Comparison of ENCODE assay signal across 18 mouse cellular contexts in the genomic region with DNA sequence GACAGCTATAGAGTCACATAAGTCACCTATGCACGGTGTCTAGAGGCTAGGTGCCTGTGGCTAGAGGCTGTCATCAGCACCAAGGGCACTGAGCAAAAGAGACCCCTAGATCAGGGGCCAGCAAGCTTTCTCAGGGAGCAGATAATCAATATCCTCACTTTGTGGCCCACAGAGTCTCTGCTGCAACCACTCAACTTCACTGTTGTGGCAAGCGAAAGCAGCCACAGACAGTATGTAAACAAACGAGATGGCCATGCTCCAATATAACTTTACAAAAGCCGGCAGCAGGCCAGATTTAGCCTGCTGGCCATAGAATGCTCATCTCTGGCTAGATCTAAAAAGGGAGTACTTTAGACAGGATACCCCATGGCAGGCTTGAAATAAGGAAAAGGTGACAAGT.
A peak's percentile ranks its signal among the peaks of the same experiment; 100 is the strongest.
DNase-seq lines count a peak whose midpoint lies in the region; ATAC-seq and TF ChIP-seq lines count a peak whose summit lies in the region.
"Had no signal": no experiment of that assay in that cellular context is flagged by ENCODE, and none has a peak within 500 bp of the region (broad histone marks: within the 10 kb centered on the region; RNA-seq: fewer than 3 reads in every experiment).

No protein-coding gene starts in this region.

- H3K27me3 ChIP-seq in heart, postnatal 0 days (ENCODE audit: control insufficient read depth, insufficient read depth, low read length) = no peaks in the 10 kb centered on the region
- H3K27me3 ChIP-seq in liver, postnatal 0 days (ENCODE audit: insufficient read depth, low read length) = no peaks in the 10 kb centered on the region
- no peaks in the 10 kb centered on the region for H3K27me3 ChIP-seq in liver, embryonic 12.5 days (replicated peaks)
- H3K27me3 ChIP-seq: forebrain, embryonic 13.5 days; heart, embryonic 13.5 days; hindbrain, embryonic 13.5 days had no signal

- no peak for TF ChIP-seq CTCF in heart, postnatal 0 days (IDR thresholded peaks at IDR 0.05; ENCODE audit: low read depth)
- TF ChIP-seq CTCF in liver, postnatal 0 days (IDR thresholded peaks at IDR 0.05; ENCODE audit: low read depth) = no peak

- no peak overlapping the region for H3K4me3 ChIP-seq in heart, postnatal 0 days (ENCODE audit: low read depth, low read length)
- no peak overlapping the region for H3K4me3 ChIP-seq in liver, postnatal 0 days (ENCODE audit: low read depth, low read length)
- H3K4me3 ChIP-seq in liver, embryonic 12.5 days = no peak overlapping the region
- H3K4me3 ChIP-seq: embryonic facial prominence, embryonic 10.5 days; forebrain, embryonic 13.5 days; heart, embryonic 13.5 days; hindbrain, embryonic 13.5 days had no signal

- no peak overlapping the region for H3K9ac ChIP-seq in heart, postnatal 0 days (replicated peaks; ENCODE audit: low read depth, low read length)
- no peak overlapping the region for H3K9ac ChIP-seq in liver, postnatal 0 days (replicated peaks)
- H3K9ac ChIP-seq in liver, embryonic 12.5 days = no peak overlapping the region
- H3K9ac ChIP-seq: forebrain, embryonic 13.5 days; forebrain, postnatal 0 days; heart, embryonic 13.5 days; hindbrain, embryonic 13.5 days had no signal

- no peak for TF ChIP-seq EP300 in heart, postnatal 0 days (IDR thresholded peaks at IDR 0.05; ENCODE audit: low read depth)
- TF ChIP-seq EP300 in liver, postnatal 0 days (IDR thresholded peaks at IDR 0.05; ENCODE audit: low read depth) = no peak

- peaks cover 17% of the 10 kb centered on the region; the same call in 1 of the 2 replicates for H3K4me1 ChIP-seq in heart, postnatal 0 days (ENCODE audit: control insufficient read depth, insufficient read depth)
- no peaks in the 10 kb centered on the region; the same call in 1 of the 2 replicates for H3K4me1 ChIP-seq in liver, postnatal 0 days (ENCODE audit: insufficient read depth)
- no peaks in the 10 kb centered on the region for H3K4me1 ChIP-seq in liver, embryonic 12.5 days
- H3K4me1 ChIP-seq: embryonic facial prominence, embryonic 10.5 days; forebrain, embryonic 13.5 days; hindbrain, embryonic 13.5 days had no signal

- ATAC-seq in heart, postnatal 0 days (ENCODE audit: insufficient read depth, low read depth) = no peak
- ATAC-seq in liver, postnatal 0 days = peak; percentile 64; the same call in 1 of the 2 replicates
- no peak for ATAC-seq in liver, embryonic 12.5 days
- ATAC-seq: forebrain, embryonic 13.5 days; forebrain, postnatal 0 days; hindbrain, postnatal 0 days had no signal

- WGBS in heart, postnatal 0 days = 43% methylated on average over 4 of the region's 4 CpGs
- 52% methylated on average over 4 of the region's 4 CpGs for WGBS in liver, postnatal 0 days (ENCODE audit: insufficient replicate concordance)
- 59% methylated on average over 4 of the region's 4 CpGs for WGBS in liver, embryonic 12.5 days (ENCODE audit: insufficient replicate concordance)

- no peaks in the 10 kb centered on the region for H3K36me3 ChIP-seq in heart, postnatal 0 days (replicated peaks; ENCODE audit: control insufficient read depth, insufficient read depth, low read length)
- H3K36me3 ChIP-seq in liver, postnatal 0 days (replicated peaks; ENCODE audit: insufficient read depth, low read length) = no peaks in the 10 kb centered on the region
- no peaks in the 10 kb centered on the region for H3K36me3 ChIP-seq in liver, embryonic 12.5 days
- H3K36me3 ChIP-seq: embryonic facial prominence, embryonic 10.5 days; heart, embryonic 13.5 days; hindbrain, embryonic 13.5 days had no signal

- H3K9me3 ChIP-seq in heart, postnatal 0 days (replicated peaks; ENCODE audit: control insufficient read depth, low read length) = no peaks in the 10 kb centered on the region
- H3K9me3 ChIP-seq in liver, postnatal 0 days (ENCODE audit: low read length) = no peaks in the 10 kb centered on the region
- H3K9me3 ChIP-seq in liver, embryonic 12.5 days (replicated peaks) = no peaks in the 10 kb centered on the region
- H3K9me3 ChIP-seq: embryonic facial prominence, embryonic 10.5 days; forebrain, embryonic 13.5 days; heart, embryonic 13.5 days; hindbrain, embryonic 13.5 days had no signal

- no peak overlapping the region for H3K4me2 ChIP-seq in heart, postnatal 0 days (ENCODE audit: low read depth, low read length)
- no peak overlapping the region for H3K4me2 ChIP-seq in liver, postnatal 0 days (ENCODE audit: low read depth, low read length)
- no peak overlapping the region for H3K4me2 ChIP-seq in liver, embryonic 12.5 days
- H3K4me2 ChIP-seq: forebrain, embryonic 13.5 days; heart, embryonic 13.5 days; hindbrain, embryonic 13.5 days had no signal

- no peak for DNase-seq in heart, postnatal 0 days (ENCODE audit: low spot score)
- no peak for DNase-seq in heart, postnatal 4 days
- DNase-seq in liver, postnatal 0 days = peak; percentile 31
- DNase-seq in lung, postnatal 10 days = peak; percentile 27
- DNase-seq in lung, postnatal 36 days = no peak
- no peak for DNase-seq in right cerebral cortex, postnatal 10 days (ENCODE audit: low spot score in 2 of 2)
- DNase-seq: adrenal gland, adult 8-10 months; adrenal gland, postnatal 36 days; cerebellum, adult 2 months; cerebellum, postnatal 10 days; forebrain, postnatal 0 days; gastrocnemius, postnatal 25 days had no signal

- H3K27ac ChIP-seq in heart, postnatal 0 days (ENCODE audit: low read depth) = 0 out of 2 replicates have a peak overlapping the region, but pooled peaks have one; percentile 7
- H3K27ac ChIP-seq in liver, postnatal 0 days (ENCODE audit: low read depth) = no peak overlapping the region
- no peak overlapping the region for H3K27ac ChIP-seq in liver, embryonic 12.5 days
- H3K27ac ChIP-seq: embryonic facial prominence, embryonic 10.5 days; forebrain, embryonic 13.5 days; heart, embryonic 13.5 days; hindbrain, embryonic 13.5 days; hindbrain, postnatal 0 days had no signal

Comparison
In these comparisons a context has a peak if more than half of its experiments do, and no peak if none do; other contexts are left out.
1. DNase-seq: peak in liver, postnatal 0 days (single experiment) and lung, postnatal 10 days (single experiment); none in heart, postnatal 0 days (single experiment), heart, postnatal 4 days (single experiment), lung, postnatal 36 days (single experiment) and right cerebral cortex, postnatal 10 days (0 of 2).